Mouse (Mus musculus): ENCODE data around the gene Myo3a. TPM values are rescaled to one million over a fixed set of nuclear protein-coding genes. Genes with fewer than 3 reads are reported as not detected.
"Not testable (repeated sequence)": the region's sequence is repeated elsewhere in the genome, so short reads cannot be mapped to it uniquely, and the experiment has no call there.

The Myo3a gene
- not detected for total RNA-seq (2022)

DNA sequence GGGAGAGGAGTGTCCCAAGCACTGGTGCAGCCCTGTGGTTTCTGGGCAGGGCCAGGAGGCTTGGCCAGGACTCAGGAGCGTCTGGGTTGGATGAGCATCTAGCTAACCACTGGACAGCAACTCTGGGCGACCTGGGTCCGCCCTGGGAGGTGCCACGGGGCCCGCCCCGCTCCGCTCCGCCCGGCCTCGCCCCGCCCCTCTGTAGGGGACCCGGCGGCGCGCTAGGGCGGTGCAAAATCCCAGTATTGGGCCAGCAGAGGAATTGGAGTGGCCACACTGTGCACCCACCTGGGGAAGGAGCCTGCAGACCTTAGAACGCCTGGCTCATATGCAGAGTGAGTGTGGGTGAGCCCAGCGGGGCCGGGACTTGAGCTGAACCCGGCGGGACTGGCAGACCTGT is at the start of gene Myo3a:
Gene Myo3a (plus strand): TSS at position 196 of the 400 bp plus-strand sequence.
- DNase-seq (ENCODE audit: low spot score in 2 of 2): no peak

DNA sequence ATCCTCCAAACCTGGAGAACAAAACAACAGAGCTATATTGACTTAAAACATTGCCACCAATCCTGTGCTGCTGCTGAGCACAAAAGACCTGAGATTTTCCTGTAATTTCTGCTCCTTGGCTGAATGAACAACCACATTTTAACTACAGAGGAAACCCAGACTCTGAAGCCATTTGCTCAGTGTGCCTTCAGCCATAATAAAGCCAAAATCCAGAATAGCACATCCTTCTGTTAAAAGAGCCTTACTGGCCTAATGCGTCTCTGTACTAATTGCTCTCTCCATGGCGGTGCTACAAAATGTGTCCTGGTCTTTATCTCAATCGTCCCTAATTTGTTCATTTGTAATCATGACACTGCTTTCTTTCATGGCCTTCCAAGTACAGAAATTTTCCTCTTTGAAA is 23.2 kb downstream of the Myo3a start:
- no peak for DNase-seq (ENCODE audit: low spot score in 2 of 2)

DNA sequence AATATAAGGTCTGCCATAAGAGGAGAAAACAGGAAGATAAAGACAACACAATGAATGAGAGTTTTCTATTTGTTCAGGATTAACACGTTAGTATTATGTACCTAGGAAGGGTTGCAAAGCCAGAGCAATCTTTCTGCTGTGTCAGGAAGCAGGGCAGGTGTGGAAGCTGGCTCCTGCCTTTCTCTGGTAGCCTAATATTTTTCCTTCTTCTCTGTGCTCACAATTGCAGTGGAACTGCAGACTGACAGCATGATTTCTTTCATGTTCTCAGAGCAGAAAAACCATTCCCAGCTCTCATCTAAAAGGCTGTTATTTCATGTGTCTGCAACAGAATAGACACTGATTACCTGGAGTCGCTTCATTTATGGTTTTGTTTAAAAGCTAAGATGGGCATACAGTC is 23.7 kb downstream of the Myo3a start:
- no peak for DNase-seq (ENCODE audit: low spot score in 2 of 2)

DNA sequence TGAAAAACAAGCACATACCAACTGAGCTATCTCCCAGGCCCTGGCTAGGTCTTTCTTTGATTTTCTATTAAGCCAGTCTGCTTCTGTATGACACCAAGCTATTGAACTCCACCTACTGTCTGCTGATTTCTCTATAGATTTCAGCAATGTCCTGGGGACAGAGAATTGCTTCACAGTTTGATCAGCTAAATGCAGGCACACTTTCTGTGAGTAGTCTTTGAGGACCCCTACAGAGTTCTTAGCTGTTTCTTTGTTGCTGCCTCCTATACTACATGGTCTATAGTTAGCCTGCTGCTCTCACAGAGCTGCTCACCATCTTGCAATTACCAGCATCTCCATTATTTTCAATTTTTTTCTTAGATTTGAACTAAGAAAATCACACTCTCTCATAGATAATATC is 28.3 kb downstream of the Myo3a start:
- no peak for DNase-seq (ENCODE audit: low spot score in 2 of 2)

DNA sequence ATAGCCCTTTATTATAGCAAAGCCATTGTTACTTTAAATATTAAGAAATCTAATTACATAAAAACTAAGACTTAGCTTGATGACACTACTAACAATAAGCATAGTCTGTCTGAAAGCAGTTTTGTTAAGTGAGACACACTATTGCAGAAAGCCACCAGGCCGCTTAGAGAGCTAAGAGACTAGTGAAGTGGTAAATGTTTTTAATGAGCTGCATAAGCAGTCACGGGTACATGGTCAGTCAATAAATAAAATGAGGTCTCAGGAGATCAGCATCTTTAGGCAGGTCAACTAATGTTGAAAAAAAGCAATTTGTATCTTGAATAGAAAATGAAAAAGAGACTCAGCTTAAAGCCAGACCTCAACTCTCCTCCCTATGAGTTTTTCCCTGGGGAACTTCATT is 44.3 kb downstream of the Myo3a start:
- DNase-seq (ENCODE audit: low spot score in 2 of 2): no peak

DNA sequence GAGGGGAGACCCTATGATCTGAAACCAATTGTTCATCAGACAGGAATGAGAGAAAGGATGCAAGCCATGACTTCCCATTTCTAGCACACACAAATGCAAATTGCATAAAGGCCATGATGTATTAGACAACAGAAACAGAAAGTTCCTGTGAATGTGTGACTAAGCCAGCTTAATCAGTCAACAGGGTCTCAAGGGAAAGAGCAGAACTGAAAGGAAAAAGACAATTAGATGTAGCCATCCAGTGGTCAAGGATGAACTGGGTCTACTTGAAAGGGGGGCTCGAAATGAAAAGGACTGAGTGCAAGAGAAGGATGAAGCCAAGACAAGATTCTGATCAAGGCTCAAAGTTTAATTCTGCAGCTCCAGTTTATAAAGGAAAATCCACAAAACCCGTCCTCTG is 58.1 kb downstream of the Myo3a start:
- no peak for DNase-seq (ENCODE audit: low spot score in 2 of 2)

DNA sequence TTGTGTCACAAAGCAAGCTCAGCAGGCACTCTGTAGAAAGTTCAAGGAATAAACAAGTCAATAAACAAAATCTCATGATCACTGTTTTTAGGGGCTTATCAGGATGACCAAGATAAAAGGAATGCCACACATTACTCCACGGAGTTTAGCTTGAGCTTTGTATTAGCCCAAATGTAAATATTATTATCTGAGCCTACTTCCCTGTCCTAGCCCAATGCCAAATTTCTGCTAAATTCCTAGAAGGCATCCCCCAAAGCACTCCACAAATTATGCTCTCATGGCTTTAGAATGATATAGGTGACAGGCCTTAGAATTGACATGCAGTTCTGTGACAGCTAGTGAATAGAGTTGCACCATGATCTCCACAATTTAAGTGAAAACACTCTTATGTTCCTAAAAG is 58.5 kb downstream of the Myo3a start:
- DNase-seq (ENCODE audit: low spot score in 2 of 2): no peak

DNA sequence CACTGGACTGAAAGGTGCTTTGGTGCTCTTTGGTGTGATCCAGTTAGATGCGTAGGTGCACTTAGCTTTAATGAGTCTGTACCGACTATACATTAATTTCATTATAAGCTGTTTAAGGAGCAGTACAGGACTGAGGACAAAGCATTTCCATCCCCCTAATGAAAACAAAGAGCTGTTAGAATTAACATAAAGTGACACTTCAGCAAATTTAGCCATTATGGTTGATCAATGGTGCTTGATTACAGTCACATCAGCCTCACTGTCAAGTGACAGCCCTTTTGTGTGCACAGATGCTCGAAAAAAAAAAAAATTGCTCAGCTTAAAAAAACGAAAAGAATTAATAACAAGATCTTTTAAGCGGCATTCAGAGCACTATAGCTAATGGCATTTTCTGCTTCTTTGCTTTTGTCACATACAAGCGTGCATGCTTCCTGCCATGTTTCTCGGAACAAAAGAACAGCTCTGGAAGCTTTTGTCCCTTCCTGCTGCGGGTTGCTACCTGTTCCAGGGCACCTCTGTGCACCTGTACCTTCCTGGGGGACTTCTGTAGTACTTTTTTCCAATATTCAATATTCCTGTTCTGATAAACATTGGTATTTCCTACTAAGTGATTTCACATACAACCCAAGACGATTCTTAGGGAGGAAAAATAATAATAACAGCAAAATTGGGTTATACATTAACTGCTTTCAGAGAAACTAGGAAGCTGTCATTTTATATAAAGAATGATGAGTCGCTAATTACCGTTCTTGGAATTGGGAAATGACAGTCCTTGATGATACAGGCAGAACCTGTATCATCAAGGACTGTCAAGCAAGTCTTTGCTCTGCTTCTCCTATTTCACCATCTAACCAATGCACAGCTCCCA is 66.5 kb downstream of the Myo3a start:
- no peak for DNase-seq (ENCODE audit: low spot score in 2 of 2)

DNA sequence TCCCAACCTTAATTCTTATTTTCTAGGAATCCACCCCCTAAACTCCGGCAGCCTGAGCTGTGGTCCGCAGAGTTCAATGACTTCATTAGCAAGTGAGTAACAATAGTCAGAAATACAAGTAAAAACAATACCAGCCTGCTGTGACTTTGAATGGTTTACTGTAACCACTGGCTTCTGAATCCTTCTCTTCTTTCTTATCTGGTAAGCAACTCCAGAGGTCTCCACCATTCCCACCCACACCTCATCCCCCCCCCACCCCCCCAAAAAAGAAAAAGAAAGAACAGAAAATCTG is 67.1 kb downstream of the Myo3a start:
- DNase-seq (ENCODE audit: low spot score in 2 of 2): no peak

DNA sequence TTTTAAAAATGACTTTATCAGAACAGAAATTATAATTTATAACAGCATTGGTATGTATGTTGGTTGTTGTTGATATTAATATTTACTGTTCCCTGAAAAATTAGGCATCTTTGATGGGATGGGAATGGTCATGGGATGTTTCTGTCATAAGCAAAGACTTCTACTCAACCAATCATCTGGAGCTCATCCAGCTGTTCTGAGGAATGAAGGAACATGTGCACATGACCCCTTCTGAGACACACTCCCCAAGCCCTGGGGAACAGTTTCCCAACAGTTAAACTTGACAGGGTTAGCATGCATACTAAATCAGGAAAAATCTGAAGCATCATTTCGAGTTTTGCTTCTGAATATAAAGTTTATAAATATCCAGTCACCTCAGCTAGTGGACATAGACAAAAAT is 70.6 kb downstream of the Myo3a start:
- no peak for DNase-seq (ENCODE audit: low spot score in 2 of 2)

DNA sequence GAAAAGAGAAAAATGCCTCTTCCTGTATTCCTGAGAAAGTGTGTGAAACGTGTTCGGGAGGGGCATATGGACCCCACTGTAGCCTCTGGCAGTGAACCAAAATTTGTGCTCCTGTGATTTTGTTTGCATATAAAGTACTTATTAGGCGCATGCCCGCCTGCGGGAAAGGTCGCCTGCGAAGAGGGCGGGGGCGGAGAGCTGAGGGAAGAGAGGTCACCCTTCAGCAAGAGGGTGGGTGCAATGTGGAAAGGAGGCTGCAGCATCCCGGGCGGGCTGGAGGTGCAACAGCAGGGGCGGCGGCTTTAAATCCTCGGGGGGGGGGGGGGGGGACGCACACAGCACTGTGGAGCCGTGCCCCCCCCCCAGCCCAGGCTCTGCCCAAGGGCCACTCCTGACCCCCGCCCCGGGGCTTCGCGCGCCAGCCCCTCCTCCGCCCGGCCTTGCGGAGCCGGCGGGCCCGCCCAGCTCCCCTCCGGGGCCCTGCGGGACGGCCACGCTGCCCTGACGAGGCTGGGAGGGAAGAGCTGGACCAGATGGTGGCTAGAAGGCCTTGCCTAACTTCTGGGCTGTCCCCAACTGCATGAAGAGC is 111.1 kb downstream of the Myo3a start:
- DNase-seq (ENCODE audit: low spot score in 2 of 2): no peak

DNA sequence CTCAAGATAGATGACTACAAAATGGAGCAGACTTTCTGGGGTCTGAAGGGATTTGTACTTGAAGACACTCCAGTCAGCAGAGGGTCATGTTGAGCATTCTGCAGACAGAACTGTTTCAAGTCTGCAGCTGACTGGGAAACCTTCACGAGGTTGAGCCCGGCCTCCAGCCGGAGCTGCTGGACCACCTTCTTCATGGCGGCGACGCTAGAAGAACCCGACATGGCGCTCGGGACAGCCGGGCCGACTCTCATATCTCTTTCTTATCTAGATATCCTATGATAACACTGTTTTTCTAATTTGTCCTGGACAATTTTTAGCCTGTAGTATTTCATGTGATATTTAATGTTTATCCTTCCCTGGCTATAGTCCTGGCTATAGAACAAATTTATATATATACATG is 183.2 kb downstream of the Myo3a start:
- not testable (repeated sequence) for DNase-seq (ENCODE audit: low spot score in 2 of 2)

DNA sequence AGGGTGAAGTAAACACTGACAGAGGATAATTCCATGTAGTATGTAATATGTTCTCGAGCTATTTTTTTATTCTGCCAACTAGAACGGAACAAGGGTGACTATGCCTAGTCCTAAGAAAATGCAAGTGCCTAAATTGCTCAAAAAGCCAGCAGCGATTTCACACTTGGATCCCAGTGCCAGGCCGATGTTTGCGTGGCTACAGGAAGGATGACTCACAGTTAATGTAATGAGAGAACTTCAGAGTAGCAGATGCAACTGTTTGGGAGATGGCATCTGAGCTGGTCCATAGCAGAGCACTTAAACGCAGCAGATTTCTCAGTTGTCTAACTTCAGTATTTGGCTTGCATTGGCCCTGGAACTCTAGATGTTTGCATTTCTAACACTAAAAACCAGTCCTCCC is 321.1 kb downstream of the Myo3a start:
- DNase-seq (ENCODE audit: low spot score in 2 of 2): no peak

DNA sequence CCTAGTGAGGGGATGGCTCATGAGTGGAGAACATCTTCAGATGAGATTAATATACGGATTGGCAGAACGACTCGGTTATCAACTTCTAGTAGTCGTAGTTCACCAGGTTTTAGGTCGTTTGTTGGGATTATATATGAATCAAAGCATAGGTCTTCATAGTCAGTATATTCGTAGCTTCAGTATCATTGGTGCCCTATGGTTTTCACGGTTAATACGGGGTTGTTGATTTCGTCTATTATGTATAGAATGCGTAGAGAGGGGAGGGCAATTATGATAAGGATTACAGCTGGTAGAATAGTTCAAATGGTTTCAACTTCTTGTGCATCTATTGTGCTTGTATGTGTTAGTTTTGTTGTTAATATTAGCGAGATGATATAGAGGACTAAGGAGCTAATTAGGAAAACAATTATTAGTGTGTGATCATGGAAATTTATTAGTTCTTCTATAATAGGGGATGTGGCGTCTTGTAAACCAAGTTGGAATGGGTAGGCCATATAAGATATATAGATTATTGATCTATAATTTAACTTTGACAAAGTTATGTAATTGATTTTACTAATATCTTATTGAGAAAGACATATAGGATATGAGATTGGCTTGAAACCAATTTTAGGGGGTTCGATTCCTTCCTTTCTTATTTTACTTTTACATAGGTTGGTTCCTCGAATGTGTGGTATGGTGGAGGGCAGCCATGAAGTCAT is 360.3 kb downstream of the Myo3a start:
- not testable (repeated sequence) for DNase-seq (ENCODE audit: low spot score in 2 of 2)

DNA sequence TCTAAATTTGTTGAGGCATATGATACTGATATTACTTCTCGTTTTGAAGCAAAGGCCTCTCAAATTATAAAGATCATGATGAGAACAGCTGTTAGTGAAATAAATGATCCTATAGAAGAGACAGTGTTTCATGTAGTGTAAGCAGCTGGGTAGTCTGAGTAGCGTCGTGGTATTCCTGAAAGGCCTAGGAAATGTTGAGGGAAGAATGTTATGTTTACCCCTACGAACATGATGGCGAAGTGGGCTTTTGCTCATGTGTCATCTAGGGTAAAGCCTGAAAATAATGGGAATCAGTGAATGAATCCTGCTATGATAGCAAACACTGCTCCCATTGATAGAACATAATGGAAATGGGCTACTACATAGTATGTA is 360.9 kb downstream of the Myo3a start:
- DNase-seq (ENCODE audit: low spot score in 2 of 2): not testable (repeated sequence)

DNA sequence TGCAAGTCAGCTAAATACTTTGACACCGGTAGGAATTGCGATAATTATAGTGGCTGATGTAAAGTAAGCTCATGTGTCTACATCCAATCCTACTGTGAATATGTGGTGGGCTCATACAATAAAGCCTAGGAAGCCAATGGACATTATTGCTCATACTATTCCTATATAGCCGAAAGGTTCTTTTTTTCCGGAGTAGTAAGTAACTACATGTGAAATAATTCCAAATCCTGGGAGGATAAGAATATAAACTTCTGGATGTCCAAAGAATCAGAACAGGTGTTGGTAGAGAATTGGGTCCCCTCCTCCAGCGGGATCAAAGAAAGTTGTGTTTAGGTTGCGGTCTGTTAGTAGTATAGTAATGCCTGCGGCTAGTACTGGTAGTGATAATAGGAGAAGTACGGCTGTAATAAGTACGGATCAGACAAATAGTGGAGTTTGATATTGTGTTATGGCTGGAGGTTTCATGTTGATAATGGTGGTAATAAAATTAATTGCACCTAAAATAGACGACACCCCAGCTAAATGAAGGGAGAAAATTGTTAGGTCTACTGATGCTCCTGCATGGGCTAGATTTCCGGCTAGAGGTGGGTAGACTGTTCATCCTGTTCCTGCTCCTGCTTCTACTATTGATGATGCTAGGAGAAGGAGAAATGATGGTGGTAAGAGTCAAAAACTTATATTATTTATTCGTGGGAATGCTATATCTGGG is 361.5 kb downstream of the Myo3a start:
- not testable (repeated sequence) for DNase-seq (ENCODE audit: low spot score in 2 of 2)

DNA sequence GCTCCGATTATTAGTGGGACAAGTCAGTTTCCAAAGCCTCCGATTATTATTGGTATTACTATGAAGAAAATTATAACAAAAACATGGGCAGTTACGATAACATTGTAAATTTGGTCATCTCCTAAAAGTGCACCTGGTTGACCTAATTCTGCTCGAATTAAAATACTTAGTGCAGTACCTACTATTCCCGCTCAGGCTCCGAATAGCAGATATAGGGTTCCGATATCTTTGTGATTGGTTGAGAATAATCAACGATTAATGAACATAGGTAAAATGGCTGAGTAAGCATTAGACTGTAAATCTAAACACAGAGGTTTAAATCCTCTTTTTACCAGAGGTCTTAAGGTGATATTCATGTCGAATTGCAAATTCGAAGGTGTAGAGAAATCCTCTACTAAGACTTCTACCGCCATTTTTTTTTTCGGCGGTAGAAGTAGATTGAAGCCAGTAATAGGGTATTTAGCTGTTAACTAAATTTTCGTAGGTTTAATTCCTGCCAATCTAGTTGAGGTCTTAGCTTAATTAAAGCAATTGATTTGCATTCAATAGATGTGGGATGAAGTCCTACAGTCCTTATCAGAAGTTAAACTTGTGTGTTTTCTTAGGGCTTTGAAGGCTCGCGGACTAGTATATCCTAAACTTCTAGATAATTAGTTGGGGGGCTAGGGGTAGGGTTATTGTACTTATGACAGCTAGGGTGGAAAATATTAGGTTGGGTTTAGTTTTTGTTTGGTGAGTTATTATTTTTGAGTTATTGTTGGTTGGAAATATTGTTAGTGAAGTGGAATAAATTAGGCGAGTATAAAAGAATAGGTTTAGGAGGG is 362.3 kb downstream of the Myo3a start:
- not testable (repeated sequence) for DNase-seq (ENCODE audit: low spot score in 2 of 2)

DNA sequence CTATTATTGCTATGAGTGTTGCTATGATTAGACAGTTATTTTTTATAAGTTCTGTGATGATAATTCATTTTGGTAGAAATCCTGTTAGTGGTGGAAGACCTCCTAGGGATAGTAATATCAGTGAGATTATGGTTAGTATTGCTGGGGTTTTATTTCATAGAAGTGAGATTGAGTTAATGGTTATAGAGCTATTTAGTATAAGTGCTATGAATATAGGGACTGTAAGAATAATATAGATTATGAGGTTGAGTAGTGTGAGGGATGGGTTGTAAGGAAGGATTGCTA is 362.8 kb downstream of the Myo3a start:
- DNase-seq (ENCODE audit: low spot score in 2 of 2): no peak

DNA sequence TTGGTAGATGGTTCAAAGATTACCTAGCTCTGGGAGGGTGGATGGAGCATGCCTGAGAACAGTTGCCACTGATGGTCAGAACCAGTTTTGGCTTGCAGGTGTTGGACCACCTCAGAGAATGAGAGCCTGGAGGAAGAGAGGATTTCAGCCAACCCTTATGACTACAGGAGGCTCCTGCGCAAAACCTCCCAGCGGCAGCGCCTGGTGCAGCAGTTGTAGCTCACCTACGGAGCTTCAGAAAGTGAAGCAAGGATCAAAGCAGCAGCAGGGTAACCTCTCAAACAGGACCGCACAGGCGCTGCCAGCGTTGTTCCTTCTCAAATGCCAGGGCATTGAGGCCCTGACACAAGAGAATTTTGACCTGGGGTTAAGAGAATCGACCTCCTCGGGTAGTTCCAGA is 390.6 kb downstream of the Myo3a start:
- DNase-seq (ENCODE audit: low spot score in 2 of 2): no peak

DNA sequence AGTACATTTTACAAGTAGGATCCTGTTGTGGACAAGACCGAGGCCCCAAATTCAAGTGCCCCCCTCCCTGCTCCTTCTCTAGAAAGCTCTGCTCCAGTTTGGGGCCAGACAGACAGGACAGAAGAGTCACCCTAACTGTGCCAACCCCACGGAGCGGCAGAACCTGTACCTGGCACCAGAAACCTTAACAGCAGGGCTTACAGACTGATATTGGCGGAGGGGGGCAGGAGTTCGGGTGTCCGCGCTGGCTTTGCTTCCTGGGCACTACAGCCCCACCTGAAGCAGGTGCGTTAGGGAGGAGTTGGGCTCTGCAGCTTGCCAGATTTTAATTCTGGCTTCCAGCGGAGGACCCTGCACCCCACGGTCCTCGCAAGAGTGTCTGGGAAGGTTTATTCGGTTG is 392.1 kb downstream of the Myo3a start:
- DNase-seq (ENCODE audit: low spot score in 2 of 2): no peak

DNA sequence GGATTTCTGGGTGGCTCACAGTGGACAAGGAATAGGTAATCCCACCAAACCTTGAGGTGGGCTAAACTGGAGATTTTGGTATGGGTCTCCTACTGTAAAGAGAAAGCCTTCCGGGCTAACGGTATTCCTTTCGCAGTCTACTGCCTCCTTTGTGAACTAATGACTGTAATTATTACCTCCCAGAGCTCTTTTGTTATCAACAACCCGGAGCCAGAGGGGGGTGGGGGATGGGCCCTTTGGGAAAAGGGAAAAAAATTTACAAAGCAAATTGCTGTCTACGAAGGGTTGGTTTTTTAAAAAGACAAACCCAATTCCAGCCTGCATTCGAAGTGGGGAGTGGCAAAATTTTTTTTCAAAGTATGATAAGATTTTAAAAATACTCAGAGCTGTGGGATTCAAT is 392.7 kb downstream of the Myo3a start:
- no peak for DNase-seq (ENCODE audit: low spot score in 2 of 2)

DNA sequence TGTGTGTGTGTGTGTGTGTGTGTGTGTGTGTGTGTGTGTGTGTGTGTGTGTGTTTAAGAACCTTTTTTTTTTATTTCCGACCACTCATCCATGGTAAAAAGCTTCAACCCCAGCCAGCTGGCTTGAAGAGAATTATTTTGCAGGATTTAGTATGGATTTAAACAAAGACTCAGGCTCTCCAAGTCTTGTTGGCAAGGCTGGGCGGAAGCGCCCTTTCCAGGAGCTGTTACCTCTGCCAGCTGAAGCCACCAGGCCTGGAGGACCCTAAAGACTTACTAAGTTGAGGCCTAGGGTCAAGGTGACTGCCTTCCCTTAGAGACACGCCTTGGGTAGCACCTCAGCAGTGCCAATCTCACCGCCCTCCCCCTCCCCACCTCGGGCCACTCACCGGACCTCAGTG is 393.2 kb downstream of the Myo3a start:
- DNase-seq (ENCODE audit: low spot score in 2 of 2): no peak
